Mouse (Mus musculus): Measurements from ENCODE around the gene Etfbkmt. TPM values are rescaled to one million over a fixed set of nuclear protein-coding genes. Genes with fewer than 3 reads are reported as not detected.
"Not testable (repeated sequence)": the region's sequence is repeated elsewhere in the genome, so short reads cannot be mapped to it uniquely, and the experiment has no call there.

Gene Etfbkmt
- polyA plus RNA-seq, 1 experiment from 2014 or later: 7.4 TPM

DNA sequence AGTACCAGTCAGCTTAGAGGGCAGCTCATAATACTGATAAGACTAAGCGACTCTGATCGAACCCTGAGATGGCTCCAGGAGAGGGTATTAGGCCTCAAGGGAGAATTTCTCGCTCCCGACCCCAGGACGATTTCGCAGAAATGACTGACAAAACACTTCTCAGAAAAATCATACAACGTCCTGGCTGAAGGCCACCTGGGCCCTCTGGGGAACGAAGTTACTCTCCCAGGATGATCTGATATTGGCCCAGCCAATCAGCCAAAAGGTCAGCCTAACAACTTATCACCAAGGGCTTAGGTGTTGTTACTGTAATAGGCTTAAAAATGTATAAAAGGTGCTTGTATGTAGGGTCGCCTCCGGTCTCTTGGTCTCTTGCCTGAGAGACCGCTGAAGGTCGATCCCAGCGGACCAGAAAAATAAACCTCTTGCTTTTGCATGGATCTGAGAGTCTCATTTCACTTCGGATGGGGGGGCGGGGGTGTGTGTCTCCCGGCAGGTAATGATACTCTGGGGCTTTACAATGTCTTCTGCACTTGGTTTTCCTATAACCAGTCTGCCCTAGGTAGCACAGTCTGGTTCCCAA lies 49.8 kb downstream of the Etfbkmt start:
- Histone ChIP-seq H3K9me3 (ENCODE audit: control insufficient read depth, low read length) (no peaks in the 10 kb centered on the region), H3K27ac (ENCODE audit: low read length) (no peak overlapping the region), H3K9ac (replicated peaks; ENCODE audit: low read depth, low read length) (no peak overlapping the region), H3K36me3 (ENCODE audit: control insufficient read depth, insufficient read depth) (0 out of 2 replicates have a peak, but pooled peaks cover under 1% of the 10 kb centered on the region), H3K4me3 (replicated peaks; ENCODE audit: low read length) (no peak overlapping the region), H3K4me1 (replicated peaks; ENCODE audit: control insufficient read depth, insufficient read depth, low read length) (peaks cover 12% of the 10 kb centered on the region), H3K27me3 (replicated peaks; ENCODE audit: control insufficient read depth, insufficient read depth, low read length) (no peaks in the 10 kb centered on the region), H3K4me2 (ENCODE audit: low read length) (no peak overlapping the region)
- ATAC-seq: no peak
- WGBS: 95% methylated on average over 16 of the region's 16 CpGs

DNA sequence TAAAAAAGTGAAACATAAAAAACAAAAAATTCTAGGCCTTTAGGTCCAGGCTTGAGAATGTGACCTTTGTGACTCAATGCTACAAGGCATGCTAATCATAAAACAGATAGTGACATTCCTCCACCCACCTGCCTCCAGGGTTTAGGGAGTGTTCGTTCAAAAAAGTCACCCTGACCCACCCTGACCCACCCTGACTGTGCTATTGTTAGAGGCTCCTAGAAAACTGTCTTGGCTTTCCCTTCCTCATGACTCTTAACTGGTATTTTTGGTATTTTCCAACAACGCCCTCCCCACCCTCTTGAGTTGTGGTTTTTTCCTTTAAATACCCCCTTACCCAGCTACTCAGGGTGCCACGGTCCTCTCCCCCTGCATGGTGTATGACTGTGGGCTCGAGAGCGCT lies 52.3 kb downstream of the Etfbkmt start:
- not testable (repeated sequence) for H3K4me1 ChIP-seq (replicated peaks; ENCODE audit: control insufficient read depth, insufficient read depth, low read length); H3K36me3 ChIP-seq (ENCODE audit: control insufficient read depth, insufficient read depth); H3K4me2 ChIP-seq (ENCODE audit: low read length); H3K27ac ChIP-seq (ENCODE audit: low read length); H3K9me3 ChIP-seq (ENCODE audit: control insufficient read depth, low read length); H3K9ac ChIP-seq (replicated peaks; ENCODE audit: low read depth, low read length); H3K27me3 ChIP-seq (replicated peaks; ENCODE audit: control insufficient read depth, insufficient read depth, low read length); ATAC-seq; H3K4me3 ChIP-seq (replicated peaks; ENCODE audit: low read length)
- 92% methylated on average over 5 of the region's 5 CpGs for WGBS

DNA sequence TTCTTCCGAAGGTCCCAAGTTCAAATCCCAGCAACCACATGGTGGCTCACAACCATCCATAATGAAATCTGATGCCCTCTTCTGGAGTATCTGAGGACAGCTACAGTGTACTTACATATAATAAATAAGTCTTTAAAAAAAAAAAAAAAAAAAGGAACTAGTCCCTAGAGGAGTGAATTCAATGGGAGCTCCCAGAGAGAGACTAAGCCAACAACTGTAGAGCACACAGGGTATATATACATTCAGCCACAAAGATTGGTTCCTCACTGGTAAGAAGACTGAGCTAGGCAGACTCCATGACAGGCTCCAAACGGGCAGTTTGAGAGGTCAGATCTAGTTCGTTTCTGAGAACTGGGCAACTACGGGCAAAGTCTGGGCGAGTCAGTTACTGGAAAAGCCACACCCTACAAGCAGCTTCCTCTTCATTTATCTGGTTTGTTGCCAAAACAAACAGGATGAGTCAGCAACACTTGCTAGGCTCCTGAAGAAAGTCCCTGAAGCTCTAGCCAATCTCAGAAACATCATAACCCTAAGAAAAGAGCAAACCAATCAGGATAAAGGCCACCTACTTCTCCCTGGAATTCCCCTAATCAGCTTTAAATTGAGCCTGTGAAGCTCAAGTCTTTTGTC lies 53.7 kb downstream of the Etfbkmt start:
- H3K9ac ChIP-seq (replicated peaks; ENCODE audit: low read depth, low read length): no peak overlapping the region
- no peaks in the 10 kb centered on the region for H3K27me3 ChIP-seq (replicated peaks; ENCODE audit: control insufficient read depth, insufficient read depth, low read length)
- H3K4me1 ChIP-seq (replicated peaks; ENCODE audit: control insufficient read depth, insufficient read depth, low read length): no peaks in the 10 kb centered on the region
- H3K9me3 ChIP-seq (ENCODE audit: control insufficient read depth, low read length): no peaks in the 10 kb centered on the region
- no peak for ATAC-seq
- no peak overlapping the region for H3K27ac ChIP-seq (ENCODE audit: low read length)
- H3K36me3 ChIP-seq (ENCODE audit: control insufficient read depth, insufficient read depth): no peaks in the 10 kb centered on the region
- no peak overlapping the region for H3K4me3 ChIP-seq (replicated peaks; ENCODE audit: low read length)
- H3K4me2 ChIP-seq (ENCODE audit: low read length): no peak overlapping the region
- 69% methylated on average over 5 of the region's 5 CpGs for WGBS

DNA sequence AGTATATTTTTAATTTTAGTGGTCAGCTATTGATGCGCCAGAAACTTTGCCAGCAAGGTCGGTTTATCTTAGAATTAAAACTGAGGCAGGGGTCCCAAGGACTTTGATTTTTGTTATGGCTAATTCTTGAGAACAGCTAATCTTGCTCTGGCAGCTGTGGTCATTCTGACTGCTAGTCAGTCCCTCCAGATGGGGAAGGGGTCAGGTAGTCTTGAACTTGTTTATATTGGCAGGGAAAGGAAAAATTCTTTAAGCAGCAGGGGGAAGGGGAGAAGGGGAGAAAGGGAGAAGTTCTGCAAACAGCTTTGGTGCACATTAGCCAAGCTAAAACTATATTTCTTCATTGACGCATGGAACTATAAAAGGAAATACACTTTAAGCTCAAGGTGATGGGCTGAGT lies 57.5 kb downstream of the Etfbkmt start:
- Histone ChIP-seq H3K9ac (replicated peaks; ENCODE audit: low read depth, low read length) (no peak overlapping the region), H3K9me3 (ENCODE audit: control insufficient read depth, low read length) (no peaks in the 10 kb centered on the region), H3K36me3 (ENCODE audit: control insufficient read depth, insufficient read depth) (no peaks in the 10 kb centered on the region), H3K4me1 (replicated peaks; ENCODE audit: control insufficient read depth, insufficient read depth, low read length) (no peaks in the 10 kb centered on the region), H3K27ac (ENCODE audit: low read length) (no peak overlapping the region), H3K4me3 (replicated peaks; ENCODE audit: low read length) (no peak overlapping the region), H3K4me2 (ENCODE audit: low read length) (no peak overlapping the region), H3K27me3 (replicated peaks; ENCODE audit: control insufficient read depth, insufficient read depth, low read length) (no peaks in the 10 kb centered on the region)
- ATAC-seq: no peak
- WGBS: 84% methylated on average over 3 of the region's 3 CpGs

DNA sequence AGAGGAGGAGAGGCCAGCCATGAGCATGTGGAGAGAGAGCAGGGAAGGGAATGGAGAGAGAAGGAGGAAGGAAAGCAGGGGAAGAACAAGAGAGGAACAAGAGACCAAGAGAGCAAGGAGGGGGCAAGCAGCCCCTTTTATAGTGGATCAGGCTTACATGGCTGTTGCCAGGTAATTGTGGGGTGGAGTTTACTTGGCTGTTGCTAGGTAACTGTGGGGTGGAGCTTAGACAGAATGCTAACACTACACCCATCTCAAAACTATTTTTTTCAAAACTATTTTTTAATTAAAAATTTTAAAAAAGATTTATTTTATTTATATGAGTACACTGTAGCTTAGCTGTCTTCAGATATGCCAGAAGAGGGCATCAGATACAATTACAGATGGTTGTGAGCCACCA lies 58.9 kb downstream of the Etfbkmt start:
- H3K27ac ChIP-seq (ENCODE audit: low read length): no peak overlapping the region
- ATAC-seq: no peak
- no peaks in the 10 kb centered on the region for H3K36me3 ChIP-seq (ENCODE audit: control insufficient read depth, insufficient read depth)
- H3K4me2 ChIP-seq (ENCODE audit: low read length): no peak overlapping the region
- H3K27me3 ChIP-seq (replicated peaks; ENCODE audit: control insufficient read depth, insufficient read depth, low read length): no peaks in the 10 kb centered on the region
- no peaks in the 10 kb centered on the region for H3K4me1 ChIP-seq (replicated peaks; ENCODE audit: control insufficient read depth, insufficient read depth, low read length)
- H3K4me3 ChIP-seq (replicated peaks; ENCODE audit: low read length): no peak overlapping the region
- H3K9me3 ChIP-seq (ENCODE audit: control insufficient read depth, low read length): no peaks in the 10 kb centered on the region
- H3K9ac ChIP-seq (replicated peaks; ENCODE audit: low read depth, low read length): no peak overlapping the region

Other genes with a start within 250 kb of the Etfbkmt start
- gene Caprin2, start 243.6 kb upstream of the Etfbkmt start, polyA plus RNA-seq (2015; fragmentation: Nextera tagmentation; extraction: Ambion mirVana): 9.2 and 11.6 TPM in 2 replicates
- gene Sinhcaf, start 193.4 kb upstream of the Etfbkmt start, polyA plus RNA-seq (2015; fragmentation: Nextera tagmentation; extraction: Ambion mirVana): 106 and 127 TPM in 2 replicates
- 14.2 and 15.2 TPM in 2 replicates for gene Dennd5b, start 38.2 kb upstream of the Etfbkmt start, polyA plus RNA-seq (2015; fragmentation: Nextera tagmentation; extraction: Ambion mirVana)
- not detected in 2 replicates for gene Gm10203, start 9.7 kb upstream of the Etfbkmt start, polyA plus RNA-seq (2015; fragmentation: Nextera tagmentation; extraction: Ambion mirVana)
- 100 and 108 TPM in 2 replicates for gene Amn1, start 48.9 kb downstream of the Etfbkmt start, polyA plus RNA-seq (2015; fragmentation: Nextera tagmentation; extraction: Ambion mirVana)
- gene Resf1, start 169.6 kb downstream of the Etfbkmt start, polyA plus RNA-seq (2015; fragmentation: Nextera tagmentation; extraction: Ambion mirVana): 34.8 and 41.3 TPM in 2 replicates